Mouse (Mus musculus) heart, postnatal 4 days (tissue): Measurements from ENCODE around the gene Mrtfb. TPM values are rescaled to one million over a fixed set of nuclear protein-coding genes. Genes with fewer than 3 reads are reported as not detected.

ENCODE experiments used
- DNase-seq: peaks from one replicate; pipeline ENCODE4 v3.0.0; 2021
- total RNA-seq, 2 experiments: library from RNA; stranded (reverse); gene quantifications; 2 replicates each; pipeline ENCODE4 v1.2.3; 2021

Gene Mrtfb
- total RNA-seq, result 10 to 100 TPM; 29.9 to 30.4 TPM

- peak; percentile 93 for DNase-seq
These were observed at the start of gene Mrtfb for GRCm38 (mm10) chr16:13255855-13256635. TSS of gene Mrtfb (plus strand) at chr16:13256481.

- no peak for DNase-seq
These were observed 48.6 kb upstream of the Mrtfb start for GRCm38 (mm10) chr16:13207649-13208048.

GRCm38 (mm10) chr16:13208087-13208486 is 48.2 kb upstream of the Mrtfb start:
- no peak for DNase-seq

- DNase-seq, result no peak
These were observed 43.5 kb upstream of the Mrtfb start for GRCm38 (mm10) chr16:13212781-13213180.

- peak; percentile 49 for DNase-seq
These were observed 39.9 kb upstream of the Mrtfb start for GRCm38 (mm10) chr16:13216116-13216952.

- no peak for DNase-seq
These were observed 38.3 kb upstream of the Mrtfb start for GRCm38 (mm10) chr16:13217951-13218350.

- DNase-seq, result no peak
These were observed 34.8 kb upstream of the Mrtfb start for GRCm38 (mm10) chr16:13221475-13221874.

GRCm38 (mm10) chr16:13232043-13232442 is 24.2 kb upstream of the Mrtfb start:
- no peak for DNase-seq

- DNase-seq, result peak; percentile 62
These were observed 23.1 kb upstream of the Mrtfb start for GRCm38 (mm10) chr16:13232912-13233802.

GRCm38 (mm10) chr16:13239039-13239438 is 17.2 kb upstream of the Mrtfb start:
- no peak for DNase-seq

- DNase-seq, result no peak
These were observed 16.7 kb upstream of the Mrtfb start for GRCm38 (mm10) chr16:13239544-13239943.

GRCm38 (mm10) chr16:13240326-13240725 is 16.0 kb upstream of the Mrtfb start:
- DNase-seq, result no peak

- DNase-seq, result no peak
These were observed 10.6 kb upstream of the Mrtfb start for GRCm38 (mm10) chr16:13245658-13246057.

GRCm38 (mm10) chr16:13246855-13247254 is 9.4 kb upstream of the Mrtfb start:
- DNase-seq, result no peak

GRCm38 (mm10) chr16:13250061-13250460 is 6.2 kb upstream of the Mrtfb start:
- DNase-seq, result no peak

- DNase-seq, result peak; percentile 51
These were observed 616 bp downstream of the Mrtfb start for GRCm38 (mm10) chr16:13256667-13257527.

- DNase-seq, result no peak
These were observed 1.2 kb downstream of the Mrtfb start for GRCm38 (mm10) chr16:13257528-13257835.

GRCm38 (mm10) chr16:13259026-13259425 is 2.7 kb downstream of the Mrtfb start:
- no peak for DNase-seq

- no peak for DNase-seq
These were observed 10.0 kb downstream of the Mrtfb start for GRCm38 (mm10) chr16:13266312-13266711.

GRCm38 (mm10) chr16:13267350-13267904 is 11.1 kb downstream of the Mrtfb start:
- no peak for DNase-seq

GRCm38 (mm10) chr16:13269426-13269825 is 13.1 kb downstream of the Mrtfb start:
- no peak for DNase-seq
